8 mouse cellular contexts compared by ENCODE assay signal in genomic region chr2:11500666-11501065, GRCm38 (mm10). TPM values are rescaled to one million over a fixed set of nuclear protein-coding genes. Genes with fewer than 3 reads are reported as not detected.
DNase-seq lines count a peak whose midpoint lies in the region; ATAC-seq and TF ChIP-seq lines count a peak whose summit lies in the region.

No protein-coding gene starts in this region.

- no peak for TF ChIP-seq CTCF in embryonic fibroblast, embryonic 13.5 days (IDR thresholded peaks at IDR 0.05; ENCODE audit: borderline replicate concordance, insufficient read depth, low read length)
- no peak for TF ChIP-seq CTCF in stomach, postnatal 0 days (IDR thresholded peaks at IDR 0.05; ENCODE audit: low read depth)

- peaks cover 12% of the 10 kb centered on the region; the same call in 1 of the 2 replicates for H3K27me3 ChIP-seq in hindbrain, embryonic 14.5 days (ENCODE audit: control insufficient read depth, insufficient read depth, low read length)
- H3K27me3 ChIP-seq in lung, embryonic 16.5 days (ENCODE audit: control insufficient read depth, insufficient read depth, low read depth, low read length), result no peaks in the 10 kb centered on the region
- H3K27me3 ChIP-seq in stomach, postnatal 0 days (ENCODE audit: control insufficient read depth, insufficient read depth, low read length), result no peaks in the 10 kb centered on the region

- H3K4me1 ChIP-seq in embryonic fibroblast, embryonic 13.5 days (ENCODE audit: control insufficient read depth, insufficient read depth, low read length), result peaks cover 8% of the 10 kb centered on the region; the same call in 1 of the 2 replicates
- H3K4me1 ChIP-seq in hindbrain, embryonic 14.5 days (replicated peaks; ENCODE audit: control insufficient read depth, insufficient read depth, low read length), result peaks cover 46% of the 10 kb centered on the region
- peaks cover 31% of the 10 kb centered on the region for H3K4me1 ChIP-seq in lung, embryonic 16.5 days (replicated peaks; ENCODE audit: control insufficient read depth, insufficient read depth, low read length)
- peaks cover 6% of the 10 kb centered on the region; the same call in 1 of the 2 replicates for H3K4me1 ChIP-seq in stomach, postnatal 0 days (replicated peaks; ENCODE audit: control insufficient read depth, insufficient read depth)

- 4% methylated on average over 8 of the region's 8 CpGs for WGBS in hindbrain, embryonic 14.5 days
- 4% methylated on average over 8 of the region's 8 CpGs for WGBS in lung, embryonic 16.5 days
- 9% methylated on average over 8 of the region's 8 CpGs for WGBS in stomach, postnatal 0 days

- DNase-seq in embryo, embryonic 10 days (ENCODE audit: low spot score), result peak; percentile 24
- no peak for DNase-seq in embryo, embryonic 11 days
- peak; percentile 67 for DNase-seq in 416B (ENCODE audit: low read depth)
- DNase-seq in hindbrain, embryonic 14.5 days (ENCODE audit: low spot score), result peak; percentile 37
- peak; percentile 23 for DNase-seq in stomach, postnatal 0 days (ENCODE audit: low spot score)
- no peak for DNase-seq in spleen, adult 18-20 months

- no peak for ATAC-seq in hindbrain, embryonic 14.5 days (ENCODE audit: low FRiP score)
- 0 out of 2 replicates have a peak, but pooled peaks have one; percentile 1 for ATAC-seq in lung, embryonic 16.5 days (ENCODE audit: low read depth)
- 0 out of 2 replicates have a peak, but pooled peaks have one; percentile 1 for ATAC-seq in stomach, postnatal 0 days (ENCODE audit: low FRiP score, low TSS enrichment)

- peak overlapping the region; percentile 93 for H3K9ac ChIP-seq in hindbrain, embryonic 14.5 days
- peak overlapping the region; percentile 81 for H3K9ac ChIP-seq in lung, embryonic 16.5 days (ENCODE audit: low read length)
- peak overlapping the region; percentile 70 for H3K9ac ChIP-seq in stomach, postnatal 0 days (ENCODE audit: low read length)

- TF ChIP-seq POLR2A in embryonic fibroblast, embryonic 13.5 days (IDR thresholded peaks at IDR 0.05; ENCODE audit: low read depth, low read length), result no peak

- TF ChIP-seq EP300 in stomach, postnatal 0 days (optimal IDR thresholded peaks at IDR 0.05), result no peak

- no peaks in the 10 kb centered on the region for H3K9me3 ChIP-seq in hindbrain, embryonic 14.5 days (ENCODE audit: control insufficient read depth, low read length)
- no peaks in the 10 kb centered on the region for H3K9me3 ChIP-seq in lung, embryonic 16.5 days (ENCODE audit: control insufficient read depth, low read length)
- H3K9me3 ChIP-seq in stomach, postnatal 0 days (ENCODE audit: control insufficient read depth, low read length), result no peaks in the 10 kb centered on the region

- peak overlapping the region; percentile 85 for H3K4me2 ChIP-seq in hindbrain, embryonic 14.5 days (replicated peaks)
- H3K4me2 ChIP-seq in lung, embryonic 16.5 days (ENCODE audit: low read depth, low read length), result peak overlapping the region; percentile 93
- H3K4me2 ChIP-seq in stomach, postnatal 0 days (replicated peaks; ENCODE audit: low read depth), result peak overlapping the region; percentile 89

- H3K27ac ChIP-seq in embryonic fibroblast, embryonic 13.5 days (ENCODE audit: insufficient read depth, low read length), result no peak overlapping the region
- peak overlapping the region; percentile 96 for H3K27ac ChIP-seq in hindbrain, embryonic 14.5 days
- H3K27ac ChIP-seq in lung, embryonic 16.5 days (ENCODE audit: low read length), result peak overlapping the region; percentile 90; the same call in 1 of the 2 replicates
- peak overlapping the region; percentile 92 for H3K27ac ChIP-seq in stomach, postnatal 0 days (replicated peaks)

- H3K36me3 ChIP-seq in hindbrain, embryonic 14.5 days (replicated peaks; ENCODE audit: control insufficient read depth, insufficient read depth), result peaks cover 7% of the 10 kb centered on the region
- no peaks in the 10 kb centered on the region; the same call in 1 of the 2 replicates for H3K36me3 ChIP-seq in lung, embryonic 16.5 days (ENCODE audit: control insufficient read depth, insufficient read depth, low read length)
- H3K36me3 ChIP-seq in stomach, postnatal 0 days (ENCODE audit: control insufficient read depth, insufficient read depth, low read length), result no peaks in the 10 kb centered on the region

- H3K4me3 ChIP-seq in embryonic fibroblast, embryonic 13.5 days (ENCODE audit: insufficient read depth, low read length), result peak overlapping the region; percentile 73
- peak overlapping the region; percentile 71 for H3K4me3 ChIP-seq in hindbrain, embryonic 14.5 days (replicated peaks; ENCODE audit: low read length)
- H3K4me3 ChIP-seq in lung, embryonic 16.5 days (ENCODE audit: low read length), result peak overlapping the region; percentile 74
- peak overlapping the region; percentile 60 for H3K4me3 ChIP-seq in stomach, postnatal 0 days (ENCODE audit: low read depth, low read length)

RNA-seq across cellular contexts. Expression of gene Pfkfb3, which starts 53.2 kb away (rescaled TPM):
- polyA plus RNA-seq in embryonic fibroblast, embryonic 13.5 days (2011; ENCODE audit: insufficient read length, low read depth, missing spikeins), result 14.8 and 15.2 TPM in 2 replicates
- 27.6 and 32.0 TPM in 2 replicates for polyA plus RNA-seq in hindbrain, embryonic 14.5 days (2014; fragmentation: Nextera tagmentation; extraction: Ambion mirVana)
- polyA plus RNA-seq in lung, embryonic 16.5 days (2015; fragmentation: Nextera tagmentation; extraction: Ambion mirVana), result 17.9 and 19.2 TPM in 2 replicates
- 5.5 TPM in 2 replicates for polyA plus RNA-seq in stomach, postnatal 0 days (2015; fragmentation: Nextera tagmentation; extraction: Ambion mirVana)

Comparison
In these comparisons a context has a peak if more than half of its experiments do, and no peak if none do; other contexts are left out.
1. DNase-seq: peak in embryo, embryonic 10 days (single experiment), 416B (single experiment), hindbrain, embryonic 14.5 days (single experiment) and stomach, postnatal 0 days (single experiment); none in embryo, embryonic 11 days (single experiment) and spleen, adult 18-20 months (0 of 2).
2. Peak in every context shown above with its lines, with median percentiles within 50 percentile points of each other: H3K4me3 ChIP-seq, H3K4me2 ChIP-seq and H3K9ac ChIP-seq.